Mouse (Mus musculus): ENCODE data around the gene Ero1l. TPM values are rescaled to one million over a fixed set of nuclear protein-coding genes. Genes with fewer than 3 reads are reported as not detected.

Ero1l gene
- polyA plus RNA-seq, 1 experiment from 2014 or later = 55.6 TPM

DNA sequence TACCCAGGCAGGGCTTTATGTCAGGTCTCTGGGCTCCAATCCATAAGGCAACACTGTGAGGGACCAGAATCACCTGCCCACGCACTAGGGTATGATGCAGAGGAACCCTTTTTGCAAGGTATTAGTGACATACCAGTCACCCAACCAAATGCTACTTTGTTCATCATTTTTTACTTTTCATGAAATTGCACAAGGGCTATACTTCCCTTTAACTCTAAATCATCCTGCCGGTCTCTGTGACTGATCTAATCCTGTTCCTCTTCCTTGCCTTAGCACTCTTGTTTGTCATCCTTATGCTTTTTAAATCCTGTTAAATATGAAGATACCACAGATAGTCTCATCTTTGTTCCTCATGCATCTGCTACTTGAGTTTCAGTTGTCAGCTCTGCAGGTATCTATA is 79.5 kb downstream of the Ero1l start:
- no peak overlapping the region for H3K4me3 ChIP-seq (ENCODE audit: low read depth, low read length)
- no peak overlapping the region for H3K27ac ChIP-seq (replicated peaks)
- no peaks in the 10 kb centered on the region for H3K27me3 ChIP-seq (ENCODE audit: control insufficient read depth, insufficient read depth, low read length)
- H3K4me2 ChIP-seq (replicated peaks; ENCODE audit: low read depth) = no peak overlapping the region
- no peaks in the 10 kb centered on the region for H3K4me1 ChIP-seq (replicated peaks; ENCODE audit: control insufficient read depth, insufficient read depth)
- ATAC-seq (ENCODE audit: low FRiP score, low TSS enrichment) (no peak), DNase-seq (ENCODE audit: low spot score) (no peak)
- no peak overlapping the region for H3K9ac ChIP-seq (ENCODE audit: low read length)
- no peaks in the 10 kb centered on the region for H3K9me3 ChIP-seq (ENCODE audit: control insufficient read depth, low read length)
- 63% methylated on average over 2 of the region's 2 CpGs for WGBS
- TF ChIP-seq CTCF (IDR thresholded peaks at IDR 0.05; ENCODE audit: low read depth) (no peak), EP300 (optimal IDR thresholded peaks at IDR 0.05) (no peak)
- H3K36me3 ChIP-seq (ENCODE audit: control insufficient read depth, insufficient read depth, low read length) = no peaks in the 10 kb centered on the region

Other genes with a start within 250 kb of the Ero1l start
- gene Gpr137c, start 99.1 kb downstream of the Ero1l start, polyA plus RNA-seq (2015; fragmentation: Nextera tagmentation; extraction: Ambion mirVana) = 0.48 and 1.1 TPM in 2 replicates
- 3.7 and 4.8 TPM in 2 replicates for gene Txndc16, start 98.4 kb downstream of the Ero1l start, polyA plus RNA-seq (2015; fragmentation: Nextera tagmentation; extraction: Ambion mirVana)
- gene Psmc6, start 11.0 kb upstream of the Ero1l start, polyA plus RNA-seq (2015; fragmentation: Nextera tagmentation; extraction: Ambion mirVana) = 94.4 and 94.9 TPM in 2 replicates
- gene Styx, start 32.3 kb upstream of the Ero1l start, polyA plus RNA-seq (2015; fragmentation: Nextera tagmentation; extraction: Ambion mirVana) = 48.8 and 50.6 TPM in 2 replicates
- 44.3 and 45.3 TPM in 2 replicates for gene Gnpnat1, start 86.1 kb upstream of the Ero1l start, polyA plus RNA-seq (2015; fragmentation: Nextera tagmentation; extraction: Ambion mirVana)
- gene Fermt2, start 211.3 kb upstream of the Ero1l start, polyA plus RNA-seq (2015; fragmentation: Nextera tagmentation; extraction: Ambion mirVana) = 176 and 189 TPM in 2 replicates